Comparison of ENCODE assay signal across 18 mouse cellular contexts in genomic region chr13:46545081-46545480, GRCm38 (mm10). TPM values are rescaled to one million over a fixed set of nuclear protein-coding genes. Genes with fewer than 3 reads are reported as not detected.
DNase-seq lines count a peak whose midpoint lies in the region; ATAC-seq lines count a peak whose summit lies in the region.
"Had no signal": no experiment of that assay in that cellular context is flagged by ENCODE, and none has a peak within 500 bp of the region (broad histone marks: within the 10 kb centered on the region; RNA-seq: fewer than 3 reads in every experiment).

No protein-coding gene starts in this region.

- H3K36me3 ChIP-seq in forebrain, embryonic 11.5 days (ENCODE audit: control insufficient read depth, insufficient read depth, low read length), result no peaks in the 10 kb centered on the region
- no peaks in the 10 kb centered on the region for H3K36me3 ChIP-seq in hindbrain, embryonic 15.5 days
- H3K36me3 ChIP-seq: G1E; limb, embryonic 15.5 days; lung, embryonic 15.5 days had no signal

- peak; percentile 53 for DNase-seq in embryo, embryonic 10 days (ENCODE audit: low spot score)
- DNase-seq in forebrain, embryonic 11.5 days (ENCODE audit: low spot score), result peak; percentile 78
- peak; percentile 25 for DNase-seq in neural tube, embryonic 10.5 days (ENCODE audit: extremely low spot score, low spot score)
- no peak for DNase-seq in cerebellum, postnatal 14 days
- DNase-seq in left cerebral cortex, adult 8-10 months (ENCODE audit: low spot score in 2 of 2), result no peak
- DNase-seq in cerebellum, postnatal 25 days, result no peak
- no peak for DNase-seq in kidney, postnatal 36 days
- DNase-seq: adrenal gland, postnatal 14 days; gastrocnemius, postnatal 14 days; heart, postnatal 4 days; kidney, adult 2 months had no signal

- no peaks in the 10 kb centered on the region for H3K27me3 ChIP-seq in forebrain, embryonic 11.5 days (ENCODE audit: control insufficient read depth, insufficient read depth, low read length)
- no peaks in the 10 kb centered on the region for H3K27me3 ChIP-seq in hindbrain, embryonic 15.5 days
- H3K27me3 ChIP-seq: limb, embryonic 15.5 days; lung, embryonic 15.5 days had no signal

- peaks cover 6% of the 10 kb centered on the region; the same call in 1 of the 2 replicates for H3K4me1 ChIP-seq in forebrain, embryonic 11.5 days (replicated peaks; ENCODE audit: control insufficient read depth, insufficient read depth, low read length)
- peaks cover 36% of the 10 kb centered on the region for H3K4me1 ChIP-seq in hindbrain, embryonic 15.5 days (replicated peaks)
- H3K4me1 ChIP-seq: limb, embryonic 15.5 days; lung, embryonic 15.5 days had no signal

- peak; percentile 65 for ATAC-seq in forebrain, embryonic 11.5 days (replicated peaks; ENCODE audit: low FRiP score)
- no peak for ATAC-seq in hindbrain, embryonic 15.5 days (ENCODE audit: low FRiP score, low read depth)

- no peak overlapping the region for H3K4me3 ChIP-seq in forebrain, embryonic 11.5 days (ENCODE audit: low read depth, low read length)
- no peak overlapping the region for H3K4me3 ChIP-seq in hindbrain, embryonic 15.5 days
- H3K4me3 ChIP-seq: left cerebral cortex, adult 2 months; limb, embryonic 15.5 days; lung, embryonic 15.5 days had no signal

- no peak overlapping the region for H3K9ac ChIP-seq in forebrain, embryonic 11.5 days (ENCODE audit: low read length)
- no peak overlapping the region for H3K9ac ChIP-seq in hindbrain, embryonic 15.5 days
- H3K9ac ChIP-seq: limb, embryonic 15.5 days; lung, embryonic 15.5 days had no signal

- WGBS in forebrain, embryonic 11.5 days, result 4% methylated on average over 9 of the region's 9 CpGs
- 10% methylated on average over 8 of the region's 9 CpGs for WGBS in hindbrain, embryonic 15.5 days

- peak overlapping the region; percentile 71; the same call in 1 of the 2 replicates for H3K27ac ChIP-seq in forebrain, embryonic 11.5 days (ENCODE audit: low read depth, low read length)
- peak overlapping the region; percentile 51 for H3K27ac ChIP-seq in hindbrain, embryonic 15.5 days (replicated peaks)
- H3K27ac ChIP-seq: left cerebral cortex, adult 2 months; limb, embryonic 15.5 days; lung, embryonic 15.5 days had no signal

- H3K9me3 ChIP-seq in forebrain, embryonic 11.5 days (ENCODE audit: control insufficient read depth, low read length), result no peaks in the 10 kb centered on the region
- H3K9me3 ChIP-seq in hindbrain, embryonic 15.5 days, result no peaks in the 10 kb centered on the region
- H3K9me3 ChIP-seq: G1E; limb, embryonic 15.5 days; lung, embryonic 15.5 days had no signal

- H3K4me2 ChIP-seq in forebrain, embryonic 11.5 days (ENCODE audit: low read depth, low read length, severe bottlenecking), result 0 out of 2 replicates have a peak overlapping the region, but pooled peaks have one; percentile 18
- H3K4me2 ChIP-seq in hindbrain, embryonic 15.5 days, result 0 out of 2 replicates have a peak overlapping the region, but pooled peaks have one; percentile 3
- H3K4me2 ChIP-seq: heart, embryonic 11.5 days; limb, embryonic 15.5 days; lung, embryonic 15.5 days had no signal

RNA-seq across cellular contexts. Expression of gene Cap2, which starts 43.4 kb away (rescaled TPM):
- 6.4 and 8.3 TPM in 2 replicates for polyA plus RNA-seq in forebrain, embryonic 11.5 days (2014; fragmentation: Nextera tagmentation; extraction: Ambion mirVana)
- 7.2 and 9.4 TPM in 2 replicates for polyA plus RNA-seq in hindbrain, embryonic 15.5 days (2015; fragmentation: Nextera tagmentation; extraction: Ambion mirVana)
- 100 to 1,000 TPM; 205 to 244 (median 221) TPM for total RNA-seq in left cerebral cortex, adult 8-10 months (2022)
- total RNA-seq: megakaryocyte, adult 5-6 weeks had no signal
- polyA plus RNA-seq: G1E had no signal

Comparison
In these comparisons a context has a peak if more than half of its experiments do, and no peak if none do; other contexts are left out.
1. DNase-seq: peak in embryo, embryonic 10 days (single experiment), forebrain, embryonic 11.5 days (single experiment) and neural tube, embryonic 10.5 days (single experiment); none in cerebellum, postnatal 14 days (0 of 2), left cerebral cortex, adult 8-10 months (0 of 2), cerebellum, postnatal 25 days (0 of 2) and kidney, postnatal 36 days (0 of 2).